Mouse (Mus musculus) left cerebral cortex, postnatal 36 days (tissue): ENCODE data around the gene Gpr3. TPM values are rescaled to one million over a fixed set of nuclear protein-coding genes. Genes with fewer than 3 reads are reported as not detected.
A peak's percentile ranks its signal among the peaks of the same experiment; 100 is the strongest.

Experiments used
- DNase-seq, 2 experiments: peaks; one replicate each; pipeline ENCODE4 v3.0.0; 2021 to 2022; ENCODE audit warnings: low spot score in 2 of 2, mixed read lengths in 1 of 2
- intact Hi-C: fragments of 180-260 bp; cut with DNase I; formaldehyde crosslinking; loops from one replicate; pipeline ENCODE4 v1.15.1; 2025
- total RNA-seq, 2 experiments: library from RNA; stranded (reverse); gene quantifications; 2 replicates each; pipeline ENCODE4 v1.2.3; 2021

The Gpr3 gene
- total RNA-seq, 2 experiments from 2014 or later = 8.1 to 8.5 TPM

- no peak for DNase-seq
- intact Hi-C loops = no loop called here
These were observed 25.6 kb upstream of the Gpr3 start for GRCm38 (mm10) chr4:133237911-133238310.

- DNase-seq = no peak
- intact Hi-C loops = no loop called here
These were observed 23.1 kb upstream of the Gpr3 start for GRCm38 (mm10) chr4:133235415-133235814.

- DNase-seq = no peak
- intact Hi-C loops = no loop called here
These were observed 22.4 kb upstream of the Gpr3 start for GRCm38 (mm10) chr4:133234771-133235170.

GRCm38 (mm10) chr4:133233285-133233976, 21.1 kb upstream of the Gpr3 start:
- intact Hi-C loops = no loop called here
- DNase-seq = no peak

GRCm38 (mm10) chr4:133229582-133229981, 17.2 kb upstream of the Gpr3 start:
- intact Hi-C loops = no loop called here
- no peak for DNase-seq

GRCm38 (mm10) chr4:133227636-133228035, 15.3 kb upstream of the Gpr3 start:
- no peak for DNase-seq
- intact Hi-C loops = no loop called here

GRCm38 (mm10) chr4:133226073-133226472, 13.7 kb upstream of the Gpr3 start:
- no peak for DNase-seq
- intact Hi-C loops = no loop called here

GRCm38 (mm10) chr4:133223875-133224274, 11.5 kb upstream of the Gpr3 start:
- DNase-seq = no peak
- intact Hi-C loops = no loop called here

- DNase-seq = no peak
- intact Hi-C loops = no loop called here
These were observed 9.4 kb upstream of the Gpr3 start for GRCm38 (mm10) chr4:133221701-133222100.

GRCm38 (mm10) chr4:133220656-133221055, 8.3 kb upstream of the Gpr3 start:
- intact Hi-C loops = no loop called here

GRCm38 (mm10) chr4:133218745-133219144, 6.4 kb upstream of the Gpr3 start:
- intact Hi-C loops = loop anchor here (10.0 kb wide), 1 partner anchor 274 kb away; no protein-coding TSS in a partner anchor
- no peak for DNase-seq

More at GRCm38 (mm10) chr4:133220656-133221055, 8.3 kb upstream of the Gpr3 start:
- no peak for DNase-seq

- DNase-seq = peak in 1 of 2 experiments; percentile 43
- intact Hi-C loops = loop anchor here (10.0 kb wide), 1 partner anchor 273 kb away; no protein-coding TSS in a partner anchor
These were observed 5.3 kb upstream of the Gpr3 start for GRCm38 (mm10) chr4:133217641-133218040.

- no peak for DNase-seq
- intact Hi-C loops = loop anchor here (5.0 to 10.0 kb wide), 2 partner anchors 201 to 269 kb away; partner anchors contain the start of gene Ahdc1
These were observed 1.3 kb upstream of the Gpr3 start for GRCm38 (mm10) chr4:133213661-133214060.

- intact Hi-C loops = loop anchor here (5.0 to 10.0 kb wide), 2 partner anchors 201 to 268 kb away; partner anchors contain the start of gene Ahdc1
- DNase-seq = peak in 1 of 2 experiments; percentile 22
These were observed 893 bp upstream of the Gpr3 start for GRCm38 (mm10) chr4:133213268-133213590.

GRCm38 (mm10) chr4:133212562-133213267, 379 bp upstream of the Gpr3 start:
- intact Hi-C loops = loop anchor here (5.0 to 10.0 kb wide), 2 partner anchors 200 to 268 kb away; partner anchors contain the start of gene Ahdc1
- peak; percentile 82 to 87 for DNase-seq

- intact Hi-C loops = loop anchor here (5.0 to 10.0 kb wide), 2 partner anchors 199 to 266 kb away; partner anchors contain the start of gene Ahdc1
- DNase-seq = no peak
These were observed 1.4 kb downstream of the Gpr3 start for GRCm38 (mm10) chr4:133210788-133211390.

- intact Hi-C loops = loop anchor here (5.0 to 10.0 kb wide), 2 partner anchors 198 to 265 kb away; partner anchors contain the start of gene Ahdc1
- peak in 1 of 2 experiments; percentile 20 for DNase-seq
These were observed 2.1 kb downstream of the Gpr3 start for GRCm38 (mm10) chr4:133210023-133210787.

GRCm38 (mm10) chr4:133209366-133209765, 3.0 kb downstream of the Gpr3 start:
- DNase-seq = peak; percentile 51 to 64
- intact Hi-C loops = loop anchor here (2.0 kb wide), 1 partner anchor 87 kb away; no protein-coding TSS in a partner anchor

- intact Hi-C loops = no loop called here
- DNase-seq = no peak
These were observed 8.0 kb downstream of the Gpr3 start for GRCm38 (mm10) chr4:133204379-133204778.
